Comparison of ENCODE assay signal across 16 mouse cellular contexts in genomic region chr7:24469126-24469525, GRCm38 (mm10). TPM values are rescaled to one million over a fixed set of nuclear protein-coding genes. Genes with fewer than 3 reads are reported as not detected.
A peak's percentile ranks its signal among the peaks of the same experiment; 100 is the strongest.
DNase-seq lines count a peak whose midpoint lies in the region; ATAC-seq and TF ChIP-seq lines count a peak whose summit lies in the region.
"Had no signal": no experiment of that assay in that cellular context is flagged by ENCODE, and none has a peak within 500 bp of the region (broad histone marks: within the 10 kb centered on the region; RNA-seq: fewer than 3 reads in every experiment).

No protein-coding gene starts in this region.

- ATAC-seq in forebrain, postnatal 0 days: no peak
- no peak for ATAC-seq in forebrain, embryonic 11.5 days (replicated peaks; ENCODE audit: low FRiP score)
- no peak for ATAC-seq in lung, embryonic 14.5 days (ENCODE audit: insufficient read depth)
- no peak for ATAC-seq in Patski
- ATAC-seq in megakaryocyte progenitor cell, adult 5-6 weeks (replicated peaks; ENCODE audit: poor library complexity): no peak

- no peaks in the 10 kb centered on the region for H3K4me1 ChIP-seq in forebrain, postnatal 0 days (ENCODE audit: insufficient read depth)
- no peaks in the 10 kb centered on the region for H3K4me1 ChIP-seq in forebrain, embryonic 11.5 days (replicated peaks; ENCODE audit: control insufficient read depth, insufficient read depth, low read length)
- H3K4me1 ChIP-seq in lung, embryonic 14.5 days (ENCODE audit: insufficient read depth): no peaks in the 10 kb centered on the region; the same call in 1 of the 2 replicates

- DNase-seq in forebrain, postnatal 0 days: no peak
- no peak for DNase-seq in forebrain, embryonic 11.5 days (ENCODE audit: low spot score)
- DNase-seq in lung, embryonic 14.5 days: peak; percentile 27
- DNase-seq in lung, postnatal 14 days: no peak
- no peak for DNase-seq in Patski (ENCODE audit: low read depth, low spot score)
- DNase-seq in naive thymus-derived CD4-positive, alpha-beta T cell, adult 2 months (ENCODE audit: low read depth): peak; percentile 77
- DNase-seq in layer of hippocampus, adult 9-11 months: no peak
- DNase-seq: heart, postnatal 10 days; kidney, postnatal 10 days had no signal

- no peaks in the 10 kb centered on the region for H3K36me3 ChIP-seq in forebrain, postnatal 0 days (ENCODE audit: insufficient read depth)
- H3K36me3 ChIP-seq in forebrain, embryonic 11.5 days (ENCODE audit: control insufficient read depth, insufficient read depth, low read length): no peaks in the 10 kb centered on the region
- H3K36me3 ChIP-seq in lung, embryonic 14.5 days (ENCODE audit: insufficient read depth): peaks cover 23% of the 10 kb centered on the region
- H3K36me3 ChIP-seq: embryonic facial prominence, embryonic 13.5 days had no signal

- CTCF ChIA-PET in Patski (lab: Charles Lee): no interaction called here

- 82% methylated on average over 3 of the region's 3 CpGs for WGBS in forebrain, postnatal 0 days
- 87% methylated on average over 3 of the region's 3 CpGs for WGBS in forebrain, embryonic 11.5 days
- 84% methylated on average over 3 of the region's 3 CpGs for WGBS in lung, embryonic 14.5 days

- no peak overlapping the region for H3K27ac ChIP-seq in forebrain, postnatal 0 days (ENCODE audit: low read depth, low read length)
- no peak overlapping the region for H3K27ac ChIP-seq in forebrain, embryonic 11.5 days (ENCODE audit: low read depth, low read length)
- no peak overlapping the region for H3K27ac ChIP-seq in lung, embryonic 14.5 days (ENCODE audit: low read depth)
- H3K27ac ChIP-seq: embryonic facial prominence, embryonic 13.5 days had no signal

- in situ Hi-C loops in Patski (cut with MboI; ENCODE audit: low pct_unique_long_range_greater_than_20kb): no loop called here

- TF ChIP-seq CTCF in forebrain, postnatal 0 days (IDR thresholded peaks at IDR 0.05; ENCODE audit: low read depth): peak; percentile 53
- peak; percentile 60 for TF ChIP-seq CTCF in lung, embryonic 14.5 days (IDR thresholded peaks at IDR 0.05; ENCODE audit: low read depth)
- TF ChIP-seq CTCF in Patski (IDR thresholded peaks at IDR 0.05): peak; percentile 71

- no peak overlapping the region for H3K4me2 ChIP-seq in forebrain, postnatal 0 days (ENCODE audit: low read depth)
- H3K4me2 ChIP-seq in forebrain, embryonic 11.5 days (ENCODE audit: low read depth, low read length, severe bottlenecking): no peak overlapping the region
- no peak overlapping the region for H3K4me2 ChIP-seq in lung, embryonic 14.5 days
- H3K4me2 ChIP-seq: embryonic facial prominence, embryonic 13.5 days had no signal

- no peaks in the 10 kb centered on the region for H3K27me3 ChIP-seq in forebrain, postnatal 0 days (ENCODE audit: insufficient read depth, low read length)
- no peaks in the 10 kb centered on the region for H3K27me3 ChIP-seq in forebrain, embryonic 11.5 days (ENCODE audit: control insufficient read depth, insufficient read depth, low read length)
- no peaks in the 10 kb centered on the region for H3K27me3 ChIP-seq in lung, embryonic 14.5 days (ENCODE audit: insufficient read depth, low read length)
- no peaks in the 10 kb centered on the region for H3K27me3 ChIP-seq in Patski

- H3K9me3 ChIP-seq in forebrain, postnatal 0 days (ENCODE audit: low read length): no peaks in the 10 kb centered on the region
- peaks cover 4% of the 10 kb centered on the region; the same call in 1 of the 2 replicates for H3K9me3 ChIP-seq in forebrain, embryonic 11.5 days (ENCODE audit: control insufficient read depth, low read length)
- H3K9me3 ChIP-seq in lung, embryonic 14.5 days (ENCODE audit: low read depth, low read length): no peaks in the 10 kb centered on the region; the same call in 1 of the 2 replicates

- no peak overlapping the region for H3K4me3 ChIP-seq in forebrain, postnatal 0 days (ENCODE audit: low read depth, low read length)
- no peak overlapping the region for H3K4me3 ChIP-seq in forebrain, embryonic 11.5 days (ENCODE audit: low read depth, low read length)
- no peak overlapping the region for H3K4me3 ChIP-seq in lung, embryonic 14.5 days (ENCODE audit: low read depth, low read length)
- H3K4me3 ChIP-seq: embryonic facial prominence, embryonic 13.5 days had no signal

- POLR2A ChIA-PET in Patski (lab: Charles Lee): no interaction called here

- H3K9ac ChIP-seq in forebrain, postnatal 0 days: no peak overlapping the region
- H3K9ac ChIP-seq in forebrain, embryonic 11.5 days (ENCODE audit: low read length): no peak overlapping the region
- H3K9ac ChIP-seq in lung, embryonic 14.5 days: no peak overlapping the region
- H3K9ac ChIP-seq: embryonic facial prominence, embryonic 13.5 days had no signal

RNA-seq across cellular contexts. Expression of gene Plaur, which starts 6.8 kb away (rescaled TPM):
- 0.85 and 1.3 TPM in 2 replicates for total RNA-seq in forebrain, postnatal 0 days (2014; rRNA removed)
- polyA plus RNA-seq in forebrain, postnatal 0 days (2015; fragmentation: Nextera tagmentation; extraction: Ambion mirVana): 1.2 and 1.3 TPM in 2 replicates
- 1.1 and 1.2 TPM in 2 replicates for polyA plus RNA-seq in forebrain, embryonic 11.5 days (2014; fragmentation: Nextera tagmentation; extraction: Ambion mirVana)
- polyA plus RNA-seq in lung, embryonic 14.5 days (2014; fragmentation: Nextera tagmentation; extraction: Ambion mirVana): 18.1 and 20.2 TPM in 2 replicates
- 87.9 TPM for polyA plus RNA-seq in Patski (2021)
- 17.9 and 21.2 TPM in 2 replicates for total RNA-seq in megakaryocyte progenitor cell, adult 5-6 weeks (2015)
- 20.5 and 27.6 TPM in 2 replicates for total RNA-seq in megakaryocyte progenitor cell, adult 5-6 weeks (2017)

RNA-seq across cellular contexts. Expression of gene Cadm4, which starts 12.7 kb away (rescaled TPM):
- total RNA-seq in forebrain, postnatal 0 days (2014; rRNA removed): 412 and 434 TPM in 2 replicates
- 102 and 107 TPM in 2 replicates for polyA plus RNA-seq in forebrain, postnatal 0 days (2015; fragmentation: Nextera tagmentation; extraction: Ambion mirVana)
- 7.1 and 8.9 TPM in 2 replicates for polyA plus RNA-seq in forebrain, embryonic 11.5 days (2014; fragmentation: Nextera tagmentation; extraction: Ambion mirVana)
- polyA plus RNA-seq in lung, embryonic 14.5 days (2014; fragmentation: Nextera tagmentation; extraction: Ambion mirVana): 0.34 and 0.72 TPM in 2 replicates
- 44.1 TPM for polyA plus RNA-seq in Patski (2021)
- not detected in 2 replicates for total RNA-seq in megakaryocyte progenitor cell, adult 5-6 weeks (2015)
- total RNA-seq in megakaryocyte progenitor cell, adult 5-6 weeks (2017): not detected in 2 replicates
- total RNA-seq: megakaryocyte, adult 5-6 weeks had no signal

RNA-seq across cellular contexts. Expression of gene Irgc1, which starts 17.0 kb away (rescaled TPM):
- not detected in 2 replicates for total RNA-seq in forebrain, postnatal 0 days (2014; rRNA removed)
- not detected in 2 replicates for polyA plus RNA-seq in forebrain, postnatal 0 days (2015; fragmentation: Nextera tagmentation; extraction: Ambion mirVana)
- not detected in 2 replicates for polyA plus RNA-seq in forebrain, embryonic 11.5 days (2014; fragmentation: Nextera tagmentation; extraction: Ambion mirVana)
- 0.14 TPM in 1 of 2 replicates, not detected in the other for polyA plus RNA-seq in lung, embryonic 14.5 days (2014; fragmentation: Nextera tagmentation; extraction: Ambion mirVana)
- polyA plus RNA-seq in Patski (2021): not detected
- total RNA-seq in megakaryocyte progenitor cell, adult 5-6 weeks (2015): 0.07 TPM in 1 of 2 replicates, not detected in the other
- total RNA-seq in megakaryocyte progenitor cell, adult 5-6 weeks (2017): not detected in 2 replicates
- total RNA-seq: ES-E14; heart, postnatal 10 days had no signal
- polyA plus RNA-seq: embryonic facial prominence, embryonic 13.5 days; neural tube, embryonic 14.5 days had no signal

RNA-seq across cellular contexts. Expression of gene Zfp428, which starts 37.7 kb away (rescaled TPM):
- 196 and 242 TPM in 2 replicates for total RNA-seq in forebrain, postnatal 0 days (2014; rRNA removed)
- 258 and 279 TPM in 2 replicates for polyA plus RNA-seq in forebrain, postnatal 0 days (2015; fragmentation: Nextera tagmentation; extraction: Ambion mirVana)
- polyA plus RNA-seq in forebrain, embryonic 11.5 days (2014; fragmentation: Nextera tagmentation; extraction: Ambion mirVana): 109 and 114 TPM in 2 replicates
- polyA plus RNA-seq in lung, embryonic 14.5 days (2014; fragmentation: Nextera tagmentation; extraction: Ambion mirVana): 36.2 and 37.7 TPM in 2 replicates
- polyA plus RNA-seq in Patski (2021): 32.4 TPM
- 2.0 and 2.2 TPM in 2 replicates for total RNA-seq in megakaryocyte progenitor cell, adult 5-6 weeks (2015)
- total RNA-seq in megakaryocyte progenitor cell, adult 5-6 weeks (2017): 1.3 and 3.6 TPM in 2 replicates

RNA-seq across cellular contexts. Expression of gene AC161166.1, which starts 43.1 kb away (rescaled TPM):
- not detected in 2 replicates for total RNA-seq in forebrain, postnatal 0 days (2014; rRNA removed)
- 0.13 and 0.31 TPM in 2 replicates for polyA plus RNA-seq in forebrain, postnatal 0 days (2015; fragmentation: Nextera tagmentation; extraction: Ambion mirVana)
- 0.96 and 1.3 TPM in 2 replicates for polyA plus RNA-seq in forebrain, embryonic 11.5 days (2014; fragmentation: Nextera tagmentation; extraction: Ambion mirVana)
- polyA plus RNA-seq in lung, embryonic 14.5 days (2014; fragmentation: Nextera tagmentation; extraction: Ambion mirVana): 0.32 and 0.47 TPM in 2 replicates
- 0.21 TPM for polyA plus RNA-seq in Patski (2021)
- not detected in 2 replicates for total RNA-seq in megakaryocyte progenitor cell, adult 5-6 weeks (2015)
- total RNA-seq in megakaryocyte progenitor cell, adult 5-6 weeks (2017): not detected in 2 replicates
- total RNA-seq: heart, postnatal 10 days; left cerebral cortex, postnatal 36 days; megakaryocyte, adult 5-6 weeks had no signal
- polyA plus RNA-seq: spleen, adult 2 months had no signal

Comparison
In these comparisons a context has a peak if more than half of its experiments do, and no peak if none do; other contexts are left out.
1. DNase-seq: peak in lung, embryonic 14.5 days (single experiment) and naive thymus-derived CD4-positive, alpha-beta T cell, adult 2 months (single experiment); none in forebrain, postnatal 0 days (single experiment), forebrain, embryonic 11.5 days (single experiment), lung, postnatal 14 days (single experiment), Patski (single experiment) and layer of hippocampus, adult 9-11 months (single experiment).
2. Peak in every context shown above with its lines, with median percentiles within 50 percentile points of each other: CTCF ChIP-seq.